ENCODE assay signal across 8 mouse cellular contexts in the genomic region with DNA sequence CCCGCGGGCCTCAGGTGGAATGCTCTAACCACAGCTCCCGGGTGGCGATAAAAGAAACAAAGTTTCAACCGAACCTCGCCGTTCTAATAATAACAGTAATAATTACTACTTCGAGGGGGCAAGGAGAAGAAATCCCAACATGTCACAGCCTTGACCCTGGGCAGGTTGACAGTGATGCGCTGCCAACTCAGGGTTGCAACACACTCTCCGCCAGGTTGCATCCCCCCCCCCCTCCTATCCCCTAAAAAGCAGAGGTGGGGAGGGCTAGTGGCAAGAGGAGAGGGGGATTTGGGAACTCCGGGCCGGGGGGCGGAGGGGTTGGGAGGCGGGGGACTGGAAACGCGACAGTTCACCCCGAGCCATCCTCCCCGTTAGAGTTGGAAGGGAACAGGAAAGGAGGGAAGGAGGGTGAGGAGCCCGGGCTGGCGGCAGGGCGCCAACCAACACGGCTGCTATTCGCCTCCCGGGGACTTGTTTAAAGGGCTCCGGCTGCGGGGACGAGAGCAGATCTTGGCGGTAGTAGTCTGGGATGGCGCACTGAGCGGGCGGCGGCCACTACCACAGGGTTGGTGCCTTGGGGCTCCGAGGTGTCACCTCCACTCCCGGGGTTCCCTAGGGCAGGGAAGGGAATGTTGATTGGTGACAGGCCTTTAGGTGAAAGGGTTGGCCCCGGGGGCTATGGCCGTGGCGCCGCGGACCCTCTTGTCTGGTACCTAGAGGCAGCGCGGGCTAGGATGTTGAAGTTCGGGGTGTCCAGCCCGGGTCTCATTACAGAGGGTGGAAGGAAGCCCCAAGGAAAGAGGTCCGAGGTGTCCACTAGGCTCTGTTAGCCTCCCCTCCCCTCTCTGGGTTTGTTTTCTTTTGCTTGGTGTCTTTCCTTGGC. TPM values are rescaled to one million over a fixed set of nuclear protein-coding genes. Genes with fewer than 3 reads are reported as not detected.
A peak's percentile ranks its signal among the peaks of the same experiment; 100 is the strongest.
DNase-seq lines count a peak whose midpoint lies in the region; ATAC-seq and TF ChIP-seq lines count a peak whose summit lies in the region.

No protein-coding gene starts in this region.

- no peaks in the 10 kb centered on the region for H3K9me3 ChIP-seq in limb, embryonic 12.5 days
- H3K9me3 ChIP-seq in midbrain, embryonic 16.5 days (replicated peaks; ENCODE audit: control insufficient read depth, low read length, poor library complexity, severe bottlenecking) = no peaks in the 10 kb centered on the region

- H3K27me3 ChIP-seq in limb, embryonic 12.5 days = peaks cover 8% of the 10 kb centered on the region; the same call in 1 of the 2 replicates
- no peaks in the 10 kb centered on the region for H3K27me3 ChIP-seq in midbrain, embryonic 16.5 days (ENCODE audit: control insufficient read depth, insufficient read depth, low read depth, low read length)

- ATAC-seq in limb, embryonic 12.5 days (ENCODE audit: insufficient number of reproducible peaks, insufficient read depth, low FRiP score, low TSS enrichment, low read depth) = peak; percentile 12; the same call in 1 of the 2 replicates
- no peak for ATAC-seq in midbrain, embryonic 16.5 days

- 0% methylated on average over 44 of the region's 44 CpGs for WGBS in limb, embryonic 12.5 days
- under 1% methylated on average over 44 of the region's 44 CpGs for WGBS in midbrain, embryonic 16.5 days

- TF ChIP-seq CTCF in cortical plate, adult 2 months (IDR thresholded peaks at IDR 0.05; ENCODE audit: extremely low read depth, insufficient read depth, low read length) = no peak

- no peaks in the 10 kb centered on the region for H3K36me3 ChIP-seq in limb, embryonic 12.5 days
- H3K36me3 ChIP-seq in midbrain, embryonic 16.5 days (ENCODE audit: control insufficient read depth, insufficient read depth, low read length) = no peaks in the 10 kb centered on the region

- peak overlapping the region; percentile 88 for H3K4me3 ChIP-seq in cortical plate, adult 2 months (ENCODE audit: insufficient read depth, low read length)
- peak overlapping the region; percentile 74 for H3K4me3 ChIP-seq in limb, embryonic 12.5 days (replicated peaks)
- H3K4me3 ChIP-seq in midbrain, embryonic 16.5 days (ENCODE audit: low read depth, low read length) = peak overlapping the region; percentile 69

- no peak for TF ChIP-seq POLR2A in cortical plate, adult 2 months (IDR thresholded peaks at IDR 0.05; ENCODE audit: extremely low read depth, insufficient read depth, low read length)

- H3K4me1 ChIP-seq in cortical plate, adult 2 months (ENCODE audit: control insufficient read depth, insufficient read depth, low read length) = peaks cover 1% of the 10 kb centered on the region; the same call in 1 of the 2 replicates
- peaks cover 28% of the 10 kb centered on the region for H3K4me1 ChIP-seq in limb, embryonic 12.5 days (replicated peaks)
- peaks cover 14% of the 10 kb centered on the region for H3K4me1 ChIP-seq in midbrain, embryonic 16.5 days (ENCODE audit: control insufficient read depth, insufficient read depth, low read length)

- H3K4me2 ChIP-seq in limb, embryonic 12.5 days = peak overlapping the region; percentile 99
- H3K4me2 ChIP-seq in midbrain, embryonic 16.5 days (ENCODE audit: low read length) = peak overlapping the region; percentile 94

- H3K9ac ChIP-seq in limb, embryonic 12.5 days (replicated peaks) = peak overlapping the region; percentile 84
- H3K9ac ChIP-seq in midbrain, embryonic 16.5 days (ENCODE audit: low read depth, low read length) = peak overlapping the region; percentile 76

- peak; percentile 19 for DNase-seq in adipocyte (ENCODE audit: low spot score)
- DNase-seq in gastrocnemius, postnatal 25 days = peak; percentile 67
- DNase-seq in kidney, adult 18-20 months = peak; percentile 76
- DNase-seq in spleen, postnatal 14 days (ENCODE audit: low spot score in 2 of 2) = peak; percentile 8 to 21
- DNase-seq in c-Kit-positive CD71-positive TER-119-positive erythroid progenitor cells, embryonic 14.5 days (ENCODE audit: low spot score) = no peak

- peak overlapping the region; percentile 85 for H3K27ac ChIP-seq in cortical plate, adult 2 months (ENCODE audit: insufficient read depth, low read length)
- H3K27ac ChIP-seq in limb, embryonic 12.5 days = peak overlapping the region; percentile 95
- H3K27ac ChIP-seq in midbrain, embryonic 16.5 days (ENCODE audit: low read length) = peak overlapping the region; percentile 96

RNA-seq across cellular contexts. Expression of a gene that starts 0.8 kb away (rescaled TPM):
- polyA plus RNA-seq in cortical plate, adult 2 months (2012; rRNA removed) = 156 and 160 TPM in 2 replicates
- 10 to 100 TPM; 38.4 to 40.9 TPM for total RNA-seq in gastrocnemius, postnatal 25 days (2021)
- polyA plus RNA-seq in limb, embryonic 12.5 days (2016; fragmentation: Nextera tagmentation; extraction: Ambion mirVana) = 72.0 and 79.4 TPM in 2 replicates
- polyA plus RNA-seq in midbrain, embryonic 16.5 days (2015; fragmentation: Nextera tagmentation; extraction: Ambion mirVana) = 160 and 178 TPM in 2 replicates
